Mouse (Mus musculus) MEL (cell line): Measurements from ENCODE around the gene Opalin. TPM values are rescaled to one million over a fixed set of nuclear protein-coding genes. Genes with fewer than 3 reads are reported as not detected.

Source experiments
- DNase-seq: peaks from one replicate; pipeline ENCODE4 v3.0.0; 2011; ENCODE audit warnings: low read depth, low spot score
- H3K27ac ChIP-seq: 2 replicates; pipeline ENCODE4 v1.5.1; 2012; ENCODE audit warnings: low read depth, mild to moderate bottlenecking, control low read depth, low read length, moderate library complexity; ENCODE audit not compliant: control insufficient read depth
- H3K27me3 ChIP-seq, 2 experiments: fragments of 150-350 bp in 1 of 2; sonication (generic) in 1 of 2; 2 replicates each; pipeline ENCODE4 v1.6.1; 2012; ENCODE audit warnings: low read length in 2 of 2, mild to moderate bottlenecking in 2 of 2, improper control_type of control experiment in 1 of 2, moderate library complexity in 1 of 2; ENCODE audit not compliant: insufficient read depth in 2 of 2, control insufficient read depth in 1 of 2
- H3K36me3 ChIP-seq, 2 experiments: 2 replicates each; pipeline ENCODE4 v1.6.1; 2012 to 2014; ENCODE audit warnings: low read length in 2 of 2, improper control_type of control experiment in 1 of 2, inconsistent platforms in 1 of 2, mild to moderate bottlenecking in 1 of 2; ENCODE audit not compliant: insufficient read depth in 2 of 2, control insufficient read depth in 1 of 2
- H3K4me1 ChIP-seq, 2 experiments: fragments of 150-350 bp in 1 of 2; sonication (generic) in 1 of 2; 2 replicates each; pipeline ENCODE4 v1.6.1; 2012; ENCODE audit warnings: low read length in 2 of 2, improper control_type of control experiment in 1 of 2, mild to moderate bottlenecking in 1 of 2; ENCODE audit not compliant: insufficient read depth in 2 of 2, control insufficient read depth in 1 of 2
- H3K4me3 ChIP-seq, 2 experiments: fragments of 150-350 bp in 1 of 2; sonication (generic) in 1 of 2; 2 replicates each; pipeline ENCODE4 v1.5.1; 2012; ENCODE audit warnings: low read depth in 2 of 2, low read length in 2 of 2, mild to moderate bottlenecking in 2 of 2, moderate library complexity in 2 of 2, control low read depth in 1 of 2, improper control_type of control experiment in 1 of 2; ENCODE audit not compliant: control insufficient read depth in 1 of 2, insufficient read depth in 1 of 2
- H3K79me2 ChIP-seq: 2 replicates; pipeline ENCODE4 v1.6.1; 2012; ENCODE audit warnings: mild to moderate bottlenecking, low read length, moderate library complexity; ENCODE audit not compliant: control insufficient read depth, poor library complexity, insufficient read depth
- H3K9ac ChIP-seq: 2 replicates; pipeline ENCODE4 v1.6.1; 2012; ENCODE audit warnings: low read depth, mild to moderate bottlenecking, control low read depth, low read length, moderate library complexity; ENCODE audit not compliant: control insufficient read depth, poor library complexity, severe bottlenecking
- H3K9me3 ChIP-seq: fragments of 150-350 bp; sonication (generic); replicated peaks from 2 replicates; pipeline ENCODE4 v1.6.1; 2012; ENCODE audit warnings: mild to moderate bottlenecking, low read length, improper control_type of control experiment, moderate library complexity; ENCODE audit not compliant: insufficient read depth
- BHLHE40 ChIP-seq: IDR thresholded peaks from 2 replicates; pipeline ENCODE4 v1.6.1; 2012; ENCODE audit warnings: low read depth, mild to moderate bottlenecking, inconsistent platforms, low read length, improper control_type of control experiment, borderline replicate concordance
- CHD1 ChIP-seq: IDR thresholded peaks from 2 replicates; pipeline ENCODE4 v1.6.1; 2012; ENCODE audit warnings: low read depth, mild to moderate bottlenecking, inconsistent platforms, low read length, improper control_type of control experiment
- CHD2 ChIP-seq: IDR thresholded peaks from 2 replicates; pipeline ENCODE4 v1.6.1; 2011; ENCODE audit warnings: low read length, improper control_type of control experiment
- CTCF ChIP-seq, 3 experiments: IDR thresholded peaks in 2 of 3; conservative IDR thresholded peaks in 1 of 3; 2 replicates each; pipeline ENCODE4 v1.5.1; 2011 to 2012; ENCODE audit warnings: low read length in 3 of 3, low read depth in 2 of 3, mild to moderate bottlenecking in 2 of 3, improper control_type of control experiment in 1 of 3, inconsistent platforms in 1 of 3, mixed read lengths in 1 of 3, moderate library complexity in 1 of 3; ENCODE audit not compliant: control insufficient read depth in 1 of 3, insufficient read depth in 1 of 3, poor library complexity in 1 of 3, severe bottlenecking in 1 of 3
- E2F4 ChIP-seq: IDR thresholded peaks from 2 replicates; pipeline ENCODE4 v1.6.1; 2011; ENCODE audit warnings: low read depth, low read length, improper control_type of control experiment, borderline replicate concordance
- ELF1 ChIP-seq: IDR thresholded peaks from 2 replicates; pipeline ENCODE4 v1.6.1; 2014; ENCODE audit warnings: low read depth, mild to moderate bottlenecking, inconsistent platforms, low read length, improper control_type of control experiment, moderate library complexity
- EP300 ChIP-seq, 2 experiments: IDR thresholded peaks; 2 replicates each; pipeline ENCODE4 v1.6.1; 2011; ENCODE audit warnings: improper control_type of control experiment in 2 of 2, low read length in 2 of 2, low read depth in 1 of 2, mild to moderate bottlenecking in 1 of 2
- ETS1 ChIP-seq: IDR thresholded peaks from 2 replicates; pipeline ENCODE4 v1.6.1; 2012; ENCODE audit warnings: low read depth, mild to moderate bottlenecking, inconsistent platforms, low read length, improper control_type of control experiment, moderate library complexity
- GABPA ChIP-seq: IDR thresholded peaks from 2 replicates; pipeline ENCODE4 v1.6.1; 2012; ENCODE audit warnings: low read depth, mild to moderate bottlenecking, inconsistent platforms, low read length, improper control_type of control experiment, moderate library complexity
- GATA1 ChIP-seq: IDR thresholded peaks from 2 replicates; pipeline ENCODE4 v1.6.1; 2011; ENCODE audit warnings: low read depth, low read length, improper control_type of control experiment
- MAFK ChIP-seq: IDR thresholded peaks from 2 replicates; pipeline ENCODE4 v1.6.1; 2011; ENCODE audit warnings: low read depth, mild to moderate bottlenecking, low read length, improper control_type of control experiment, borderline replicate concordance
- MAZ ChIP-seq: IDR thresholded peaks from 2 replicates; pipeline ENCODE4 v1.6.1; 2012; ENCODE audit warnings: low read depth, mild to moderate bottlenecking, inconsistent platforms, low read length, improper control_type of control experiment
- MEF2A ChIP-seq: IDR thresholded peaks from 2 replicates; pipeline ENCODE4 v1.6.1; 2014; ENCODE audit warnings: low read depth, mild to moderate bottlenecking, inconsistent platforms, low read length, improper control_type of control experiment; ENCODE audit not compliant: poor library complexity, insufficient replicate concordance, severe bottlenecking; ENCODE audit errors: extremely low read depth
- MYC ChIP-seq: IDR thresholded peaks from 2 replicates; pipeline ENCODE4 v1.6.1; 2011; ENCODE audit warnings: low read depth, mild to moderate bottlenecking, low read length, improper control_type of control experiment, moderate library complexity
- POLR2A ChIP-seq, 2 experiments: IDR thresholded peaks; 2 replicates each; pipeline ENCODE4 v1.6.1; 2011 to 2012; ENCODE audit warnings: low read length in 2 of 2, mild to moderate bottlenecking in 2 of 2, control low read depth in 1 of 2, improper control_type of control experiment in 1 of 2, low read depth in 1 of 2, moderate library complexity in 1 of 2; ENCODE audit not compliant: control insufficient read depth in 1 of 2, insufficient read depth in 1 of 2, poor library complexity in 1 of 2
- POLR2AphosphoS2 ChIP-seq: IDR thresholded peaks from 2 replicates; pipeline ENCODE4 v1.6.1; 2011; ENCODE audit warnings: low read length, improper control_type of control experiment
- SMC3 ChIP-seq: IDR thresholded peaks from 2 replicates; pipeline ENCODE4 v1.6.1; 2011; ENCODE audit warnings: low read depth, low read length, improper control_type of control experiment
- TAL1 ChIP-seq: IDR thresholded peaks from 2 replicates; pipeline ENCODE4 v1.6.1; 2012; ENCODE audit warnings: mild to moderate bottlenecking, inconsistent platforms, low read length, moderate library complexity, mixed read lengths
- TBP ChIP-seq: IDR thresholded peaks from 2 replicates; pipeline ENCODE4 v1.8.0; 2011; ENCODE audit warnings: low read depth, low read length, improper control_type of control experiment
- UBTF ChIP-seq: IDR thresholded peaks from 2 replicates; pipeline ENCODE4 v1.6.1; 2012; ENCODE audit warnings: low read depth, mild to moderate bottlenecking, inconsistent platforms, low read length, improper control_type of control experiment, moderate library complexity, borderline replicate concordance; ENCODE audit not compliant: insufficient read depth
- ZKSCAN1 ChIP-seq: IDR thresholded peaks from 2 replicates; pipeline ENCODE4 v1.6.1; 2012; ENCODE audit warnings: low read depth, mild to moderate bottlenecking, inconsistent platforms, low read length, improper control_type of control experiment, moderate library complexity
- polyA plus RNA-seq, 2 experiments: library from polyadenylated mRNA; stranded (reverse) in 1 of 2; unstranded in 1 of 2; fragments of >175 nt in 1 of 2; fragments of >200 nt in 1 of 2; gene quantifications; 2 replicates each; pipeline versions ENCODE4 v1.2.1 to v1.2.4; 2012; ENCODE audit warnings: low replicate concordance in 2 of 2, low read depth in 1 of 2; ENCODE audit not compliant: insufficient read length in 2 of 2, insufficient read depth in 1 of 2, missing spikeins in 1 of 2
- total RNA-seq: library from RNA; depleted of rRNA; stranded (reverse); fragments of 300-350 nt; gene quantifications from 2 replicates; pipeline ENCODE4 v1.2.3, GENCODE M21; 2012

Opalin gene
- total and polyA plus RNA-seq, 3 experiments: not detected

DNA sequence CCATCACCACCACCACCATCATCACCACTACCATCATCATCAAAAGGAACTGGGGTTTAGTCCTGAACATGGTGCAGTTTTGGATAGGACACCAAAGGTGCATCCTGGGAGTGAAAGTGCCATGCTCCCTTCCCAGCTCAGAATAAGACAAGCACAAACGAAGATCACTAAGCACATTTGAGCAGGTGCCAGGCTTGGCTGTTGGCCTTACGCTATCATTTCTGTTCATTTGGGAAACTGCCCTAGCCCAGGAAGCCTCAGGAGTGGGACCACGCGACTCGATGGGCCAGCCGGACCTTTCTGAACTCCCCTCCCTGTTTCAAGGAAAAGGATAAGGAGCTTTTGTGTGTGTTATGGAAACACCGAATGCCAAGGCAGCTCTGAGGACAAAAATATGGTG lies 31.8 kb upstream of the Opalin start:
- no peak for TF ChIP-seq MYC
- no peak for TF ChIP-seq ZKSCAN1
- TF ChIP-seq POLR2AphosphoS2: no peak
- TF ChIP-seq E2F4: no peak
- no peak for TF ChIP-seq ETS1
- TF ChIP-seq POLR2A (IDR thresholded peaks at IDR 0.05; ENCODE audit: control insufficient read depth in 1 of 2, insufficient read depth in 1 of 2, low read depth in 1 of 2, low read length in 2 of 2, poor library complexity in 1 of 2): no peak
- TF ChIP-seq ELF1: no peak
- TF ChIP-seq, all 39 proteins: peak for 0
- Histone ChIP-seq H3K27ac (no peak overlapping the region), H3K79me2 (no peaks in the 10 kb centered on the region), H3K36me3 (no peaks in the 10 kb centered on the region), H3K9ac (no peak overlapping the region), H3K4me1 (no peaks in the 10 kb centered on the region), H3K4me3 (no peak overlapping the region), H3K27me3 (no peaks in the 10 kb centered on the region), H3K9me3 (no peaks in the 10 kb centered on the region)
- DNase-seq: no peak

DNA sequence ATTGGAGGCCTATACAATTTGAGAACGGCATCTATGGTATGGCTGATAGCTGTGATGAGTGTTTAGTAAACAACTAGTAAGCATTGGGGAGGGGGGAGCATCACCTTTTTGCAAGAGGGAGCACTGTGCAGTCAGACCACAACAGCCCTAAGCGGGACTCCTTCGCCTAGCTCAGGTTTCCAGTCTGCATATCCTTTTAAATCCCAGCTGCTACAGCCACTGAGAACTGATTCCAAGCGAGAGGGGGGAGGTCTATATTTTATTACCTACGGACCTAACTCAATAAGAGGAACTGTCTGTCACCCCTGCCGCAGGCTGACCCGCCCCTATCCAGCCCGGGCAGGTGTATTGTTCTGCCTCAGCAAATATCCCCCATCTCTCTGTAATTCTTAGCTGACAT lies 30.6 kb upstream of the Opalin start:
- H3K4me1 ChIP-seq: no peaks in the 10 kb centered on the region
- no peaks in the 10 kb centered on the region for H3K9me3 ChIP-seq
- no peak for DNase-seq
- TF ChIP-seq CTCF (IDR thresholded peaks at IDR 0.05 in 2 of 3, conservative IDR thresholded peaks at IDR 0.05 in 1 of 3; ENCODE audit: control insufficient read depth in 1 of 3, insufficient read depth in 1 of 3, low read depth in 2 of 3, low read length in 3 of 3, poor library complexity in 1 of 3, severe bottlenecking in 1 of 3) (no peak), BHLHE40 (no peak), MEF2A (no peak), UBTF (no peak), TBP (no peak), SMC3 (no peak), MAZ (no peak), ELF1 (no peak), GABPA (no peak), CHD2 (no peak), EP300 (IDR thresholded peaks at IDR 0.05; ENCODE audit: low read depth in 1 of 2, low read length in 2 of 2) (no peak), CHD1 (no peak), MAFK (no peak), TAL1 (no peak), GATA1 (no peak)
- no peaks in the 10 kb centered on the region for H3K79me2 ChIP-seq
- no peak overlapping the region for H3K4me3 ChIP-seq
- no peaks in the 10 kb centered on the region for H3K27me3 ChIP-seq
- H3K27ac ChIP-seq: no peak overlapping the region
- H3K36me3 ChIP-seq: no peaks in the 10 kb centered on the region
- H3K9ac ChIP-seq: no peak overlapping the region
